Mouse (Mus musculus): ENCODE results near the gene Nfia. TPM values are rescaled to one million over a fixed set of nuclear protein-coding genes. Genes with fewer than 3 reads are reported as not detected.

Gene Nfia
- total RNA-seq, 2 experiments from 2014 or later: 109 to 132 TPM

DNA sequence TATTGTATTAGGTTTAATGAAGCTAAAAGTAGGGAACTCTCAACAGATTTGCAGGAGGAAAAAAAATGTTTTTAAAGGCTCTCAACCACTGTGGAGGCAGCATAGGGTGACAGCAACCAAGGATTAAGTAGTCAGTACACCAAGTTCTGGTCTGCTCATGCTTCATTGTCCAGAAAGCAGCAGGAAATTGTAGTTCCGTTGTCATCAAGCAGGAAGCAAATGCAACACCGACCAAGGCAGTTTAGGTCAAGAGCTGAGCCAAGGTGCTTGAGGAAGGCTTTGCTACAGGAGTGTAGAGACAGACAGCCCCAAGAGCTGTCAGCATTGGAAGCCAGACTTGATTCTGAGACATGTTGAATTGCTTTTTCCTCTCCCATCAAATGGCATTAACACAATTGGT is 342.4 kb downstream of the Nfia start:
- no peak for DNase-seq (ENCODE audit: low spot score in 2 of 2)

DNA sequence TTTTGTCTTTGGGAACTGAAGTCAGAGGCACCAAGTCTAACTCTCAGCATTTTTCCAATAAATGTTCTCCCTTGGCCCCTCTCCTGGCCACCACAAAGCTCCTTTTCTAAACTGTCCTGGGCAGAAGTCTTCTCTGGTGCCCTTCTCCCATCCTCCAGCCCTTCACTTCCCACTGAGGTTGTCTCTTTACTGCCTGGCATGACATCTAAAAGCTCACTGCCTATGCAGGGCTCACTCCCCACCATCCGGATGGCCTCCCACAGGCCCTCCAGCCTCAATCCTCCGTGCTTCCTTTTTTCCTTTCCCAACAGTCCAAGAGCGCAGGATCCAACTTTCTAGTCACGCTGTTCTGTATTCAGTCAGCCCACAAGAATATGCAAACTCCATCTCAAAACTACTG is 342.9 kb downstream of the Nfia start:
- no peak for DNase-seq (ENCODE audit: low spot score in 2 of 2)

DNA sequence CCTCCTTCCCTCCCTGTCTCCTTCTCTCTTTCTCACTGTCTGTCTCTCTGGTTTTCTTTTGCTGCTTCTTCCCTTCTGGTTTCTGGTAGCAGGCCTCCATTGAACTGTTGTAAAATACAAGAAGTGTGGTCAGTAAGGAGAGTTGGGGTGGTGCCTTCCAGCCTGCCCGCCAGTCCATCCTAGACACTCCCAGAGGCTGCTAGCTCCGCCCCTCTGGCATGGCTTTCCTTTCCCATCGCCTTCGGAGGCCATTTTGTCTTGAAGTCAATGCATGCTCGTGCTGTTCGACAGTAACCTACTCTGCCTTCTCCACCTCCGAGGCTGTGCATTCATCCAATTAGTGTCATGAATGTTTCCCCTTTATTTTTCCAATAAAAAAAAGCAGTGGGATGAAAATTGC is 343.5 kb downstream of the Nfia start:
- no peak for DNase-seq (ENCODE audit: low spot score in 2 of 2)

GRCm38 (mm10) chr4:98118126-98118525 is 345.6 kb downstream of the Nfia start:
- no peak for DNase-seq (ENCODE audit: low spot score in 2 of 2)

DNA sequence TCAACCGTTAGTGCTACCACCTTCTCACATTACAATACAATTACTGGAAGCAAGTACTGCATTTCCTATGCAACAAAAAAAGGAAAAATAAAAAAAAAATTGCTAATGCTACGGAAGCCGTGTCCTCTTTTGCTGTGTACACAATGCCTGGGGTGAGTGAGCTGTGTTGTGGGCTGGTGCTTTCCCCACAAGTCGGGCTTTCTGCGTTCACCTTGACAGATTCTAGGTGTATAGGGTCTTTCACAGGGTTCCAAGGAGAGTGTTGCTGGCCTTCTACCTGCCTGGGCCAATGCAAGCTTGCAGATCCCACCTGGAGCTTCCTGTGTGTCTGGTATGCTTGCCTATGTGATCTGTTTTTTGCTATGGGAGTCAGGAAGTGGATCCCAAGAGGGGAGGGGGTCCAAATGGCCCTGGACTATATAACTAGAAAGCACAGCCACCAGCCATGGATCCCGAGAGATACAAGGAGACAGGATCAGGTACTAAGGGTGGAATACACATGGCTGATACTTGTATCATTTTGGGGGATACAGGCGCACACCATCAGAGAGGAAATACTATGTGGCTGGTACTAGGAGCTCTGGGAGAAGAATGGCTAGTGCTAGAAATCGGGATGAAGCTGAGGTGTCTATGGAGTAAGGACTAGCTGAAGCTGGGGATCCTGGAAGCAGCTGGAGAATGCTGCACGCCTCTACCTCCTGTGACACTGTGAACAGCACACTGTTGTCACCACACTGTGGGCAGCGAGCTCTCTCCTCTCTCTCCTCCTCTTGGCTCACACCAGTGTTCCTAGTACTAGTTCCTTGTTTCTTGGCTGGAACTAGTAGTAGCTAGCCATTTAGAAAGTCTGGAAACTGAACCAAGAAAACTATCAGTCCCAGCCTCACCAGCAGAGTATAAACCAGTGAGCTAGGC is 346.5 kb downstream of the Nfia start:
- DNase-seq (ENCODE audit: low spot score in 2 of 2): no peak

DNA sequence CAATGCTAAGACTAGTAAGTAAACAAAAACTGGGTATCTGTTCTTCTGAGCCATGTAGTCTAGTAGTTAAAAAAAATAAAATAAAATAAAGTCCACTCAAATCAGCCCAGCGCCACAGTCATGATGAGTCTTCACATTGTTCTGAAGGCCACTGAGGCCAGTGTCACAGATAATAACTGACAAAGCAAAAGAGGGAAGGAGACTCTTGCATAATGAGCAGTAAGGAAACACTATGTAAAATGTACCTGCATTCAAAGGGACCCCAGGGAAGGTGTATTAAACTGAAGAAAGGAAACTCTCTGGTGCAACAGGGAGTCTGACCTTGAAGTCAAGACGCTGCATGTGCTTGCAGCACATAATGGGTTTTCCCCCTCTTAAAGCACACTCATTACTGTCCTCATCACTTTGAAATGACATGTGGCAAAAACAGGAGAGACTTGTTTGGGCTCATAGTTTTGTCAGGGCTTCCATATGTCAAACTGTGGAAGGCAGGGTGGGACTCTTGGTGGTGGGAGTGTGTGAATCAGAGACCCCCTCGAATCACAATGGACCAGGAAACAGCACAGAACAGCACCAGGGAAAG is 347.5 kb downstream of the Nfia start:
- DNase-seq (ENCODE audit: low spot score in 2 of 2): no peak

DNA sequence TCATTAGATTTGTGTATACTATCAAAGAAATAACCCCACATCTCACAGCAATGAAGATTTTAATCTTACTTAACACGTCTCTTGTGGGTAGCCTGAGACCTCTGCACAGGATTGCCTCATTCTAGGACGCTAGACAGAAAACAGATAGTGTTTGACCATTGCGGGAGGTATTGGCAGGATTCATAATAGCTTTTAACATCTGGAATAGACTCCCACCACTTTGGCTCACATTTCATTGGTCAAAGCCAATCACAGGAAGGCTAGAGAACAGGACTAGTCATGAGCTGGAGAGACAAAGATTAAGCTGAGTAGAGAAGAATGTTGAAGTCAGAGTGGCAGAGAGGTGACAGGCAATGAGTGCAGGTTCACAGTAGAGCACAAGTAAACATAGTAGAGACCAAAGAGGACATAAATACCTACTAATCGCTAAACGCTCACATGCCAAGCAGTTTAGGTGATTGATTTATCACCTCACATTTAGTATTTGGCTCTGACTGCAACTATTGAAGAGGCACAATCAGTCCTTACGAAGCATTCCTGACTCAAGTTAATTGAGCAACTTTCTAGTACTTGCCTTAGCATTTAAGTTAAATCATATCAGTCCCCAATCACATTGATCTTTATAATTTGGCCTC is 348.3 kb downstream of the Nfia start:
- DNase-seq (ENCODE audit: low spot score in 2 of 2): no peak

DNA sequence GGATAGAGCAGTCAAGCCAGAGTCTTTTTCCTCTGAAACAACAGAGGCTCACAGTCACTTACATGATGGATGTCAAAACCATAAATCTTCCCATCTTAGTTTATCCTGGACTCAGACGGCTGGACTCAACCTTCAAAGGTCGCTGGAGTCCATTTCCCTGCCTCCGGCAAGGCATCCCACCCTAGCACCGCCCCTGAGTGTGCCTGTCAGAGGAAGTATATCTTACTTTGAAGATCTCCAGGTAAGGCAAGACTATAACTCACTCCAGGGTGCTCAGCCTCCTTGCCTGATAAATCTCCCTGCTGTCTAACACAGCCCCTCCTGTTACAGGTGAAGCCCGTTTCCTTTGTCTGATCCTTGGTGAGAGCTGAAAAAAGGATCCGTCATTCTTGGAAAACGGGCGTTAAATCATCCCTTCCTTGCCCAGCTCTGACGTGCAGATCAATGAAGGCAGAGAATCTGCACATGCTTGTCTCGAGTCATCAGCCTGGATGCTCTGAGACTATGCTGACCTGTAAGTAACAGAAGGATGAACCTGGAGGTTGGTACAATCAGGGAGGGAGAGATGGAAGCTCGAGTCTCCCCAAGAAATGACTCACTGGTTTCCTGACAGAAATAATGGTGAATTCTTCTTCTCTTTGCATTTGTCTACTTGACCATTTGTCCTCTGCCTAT is 353.6 kb downstream of the Nfia start:
- DNase-seq (ENCODE audit: low spot score in 2 of 2): no peak

DNA sequence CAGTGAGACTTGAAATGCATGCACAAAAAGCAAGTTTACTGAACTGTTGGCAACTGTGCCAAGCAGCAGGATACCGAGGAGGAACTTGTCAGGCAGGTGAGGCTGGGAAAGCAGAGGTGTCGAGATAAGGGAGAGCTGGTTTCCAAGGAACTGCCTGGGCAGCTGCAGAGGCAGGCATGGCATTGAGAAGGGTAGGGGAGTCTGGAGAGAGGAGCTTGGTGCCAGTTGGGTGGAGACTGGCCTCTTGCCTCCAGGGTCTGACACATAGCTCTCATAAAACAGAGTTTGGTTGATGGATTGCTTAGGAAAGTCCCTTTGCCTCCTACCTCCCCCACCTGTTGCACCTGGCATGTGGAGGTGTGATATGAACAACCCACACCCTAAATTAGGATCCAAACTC is 358.3 kb downstream of the Nfia start:
- no peak for DNase-seq (ENCODE audit: low spot score in 2 of 2)

DNA sequence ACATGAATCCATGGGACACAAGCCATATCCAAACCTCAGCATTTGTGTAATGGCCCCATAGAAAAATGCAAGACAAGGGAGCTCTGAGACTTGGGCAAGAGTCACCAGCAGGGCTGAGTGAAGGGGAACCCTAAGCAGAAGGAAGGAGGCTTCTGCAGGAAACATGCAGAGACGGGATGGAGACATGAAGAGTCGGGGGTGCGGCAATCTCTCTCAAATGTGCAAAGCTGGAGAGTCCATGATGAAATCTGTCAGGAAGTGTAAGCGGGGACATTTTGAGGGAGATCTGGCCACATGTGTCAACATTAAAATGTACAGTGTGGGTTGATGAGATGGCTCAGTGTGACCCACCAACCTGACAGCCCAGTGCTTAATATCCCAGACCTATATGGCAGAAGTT is 361.5 kb downstream of the Nfia start:
- DNase-seq (ENCODE audit: low spot score in 2 of 2): no peak

DNA sequence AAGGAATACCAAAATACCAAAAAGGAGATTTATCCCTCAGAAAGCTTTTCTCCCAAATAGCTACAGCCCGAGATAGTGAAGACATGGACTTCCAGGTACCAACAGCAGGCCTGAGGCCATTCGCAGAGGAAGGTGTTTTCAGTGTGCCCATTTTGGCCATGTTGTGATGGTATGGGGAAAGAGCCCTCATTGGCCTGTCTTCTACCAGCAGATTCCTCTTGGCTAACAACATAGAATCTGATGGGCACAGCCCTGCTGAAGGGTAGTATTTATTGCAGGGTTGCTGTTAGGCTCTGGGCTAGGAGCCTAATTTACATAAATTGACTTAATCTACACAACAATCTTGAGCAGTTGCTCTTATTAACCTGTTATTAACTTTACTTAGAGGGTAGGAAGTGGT is 363.5 kb downstream of the Nfia start:
- DNase-seq (ENCODE audit: low spot score in 2 of 2): no peak

DNA sequence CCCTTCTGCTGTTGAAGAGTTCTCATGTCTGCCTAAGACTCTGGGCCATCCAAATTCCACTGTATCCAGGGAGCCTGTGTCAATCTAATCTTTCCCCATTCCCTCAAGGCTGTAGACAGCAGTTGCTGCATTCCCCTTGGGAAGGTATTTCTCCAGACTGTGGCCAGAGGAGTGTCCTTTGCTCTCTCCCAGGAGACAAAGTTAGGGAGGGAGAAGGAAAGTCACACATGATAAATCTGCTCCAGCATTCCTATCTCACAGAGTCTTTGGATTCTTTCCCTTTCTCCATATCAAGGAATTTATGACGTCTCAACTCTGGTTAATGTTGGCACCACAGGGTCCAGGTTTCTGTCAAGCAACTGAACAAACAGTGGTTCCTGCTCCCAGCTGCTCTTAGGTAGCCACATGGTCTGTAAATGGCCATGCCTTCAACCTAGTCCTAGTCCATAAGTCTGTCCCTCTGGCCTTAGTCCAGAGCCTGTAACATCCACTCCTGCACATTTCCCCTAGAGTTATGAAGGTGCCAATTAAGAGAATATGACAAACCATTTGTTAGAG is 370.4 kb downstream of the Nfia start:
- DNase-seq (ENCODE audit: low spot score in 2 of 2): no peak

GRCm38 (mm10) chr4:98150576-98150975 is 378.0 kb downstream of the Nfia start:
- DNase-seq (ENCODE audit: low spot score in 2 of 2): no peak

DNA sequence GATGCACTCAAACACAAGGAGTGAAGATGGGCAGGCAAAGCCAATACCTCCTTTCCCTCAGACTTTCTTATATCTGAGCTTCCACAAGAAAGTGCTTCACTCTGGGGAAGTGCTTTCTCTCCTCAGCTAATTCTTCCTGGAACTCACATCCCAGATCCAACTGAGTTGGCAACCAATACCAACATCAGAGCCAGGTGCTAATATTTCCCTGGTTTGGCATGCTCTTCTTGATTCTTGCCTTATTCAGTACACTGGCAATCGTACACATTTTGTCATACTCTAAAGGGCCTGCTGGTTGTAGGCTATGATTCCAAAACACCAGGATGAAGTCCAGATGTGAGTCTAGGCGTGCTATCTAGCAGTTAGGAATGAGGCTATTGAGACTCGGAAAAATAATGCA is 385.4 kb downstream of the Nfia start:
- DNase-seq (ENCODE audit: low spot score in 2 of 2): no peak

GRCm38 (mm10) chr4:98166379-98166778 is 393.8 kb downstream of the Nfia start:
- DNase-seq (ENCODE audit: low spot score in 2 of 2): no peak

Other genes starting within 250 kb of the Nfia start
- gene E130114P18Rik, start 5.3 kb downstream of the Nfia start, total RNA-seq (2021): under 1 TPM; 0.26 to 0.27 TPM